Mouse (Mus musculus) forebrain, embryonic 13.5 days (tissue): ENCODE results near the gene Rpl35a. TPM values are rescaled to one million over a fixed set of nuclear protein-coding genes. Genes with fewer than 3 reads are reported as not detected.
"Not testable (repeated sequence)": the region's sequence is repeated elsewhere in the genome, so short reads cannot be mapped to it uniquely, and the experiment has no call there.

Source experiments
- ATAC-seq: fragments of 200-750 bp; cut with Nextera tagmentation; 2 replicates; pipeline ENCODE4 v1.8.0; 2017
- H3K27ac ChIP-seq: fragments of 300-500 bp; sonication (generic); 2 replicates; pipeline ENCODE4 v1.5.1; 2015; ENCODE audit warnings: inconsistent platforms, mild to moderate bottlenecking, moderate library complexity
- H3K27me3 ChIP-seq: fragments of 300-500 bp; sonication (generic); 2 replicates; pipeline ENCODE4 v1.6.1; 2015; ENCODE audit warnings: mild to moderate bottlenecking, inconsistent platforms
- H3K36me3 ChIP-seq: fragments of 300-500 bp; sonication (generic); 2 replicates; pipeline ENCODE4 v1.6.1; 2015; ENCODE audit warnings: mild to moderate bottlenecking, inconsistent platforms; ENCODE audit not compliant: poor library complexity, severe bottlenecking
- H3K4me1 ChIP-seq: fragments of 300-500 bp; sonication (generic); 2 replicates; pipeline ENCODE4 v1.6.1; 2015; ENCODE audit warnings: inconsistent platforms
- H3K4me2 ChIP-seq: fragments of 300-500 bp; sonication (generic); 2 replicates; pipeline ENCODE4 v1.6.1; 2015; ENCODE audit warnings: inconsistent platforms, mild to moderate bottlenecking, moderate library complexity
- H3K4me3 ChIP-seq: fragments of 300-500 bp; sonication (generic); 2 replicates; pipeline ENCODE4 v1.5.1; 2015; ENCODE audit warnings: mild to moderate bottlenecking, inconsistent platforms
- H3K9ac ChIP-seq: fragments of 300-500 bp; sonication (generic); 2 replicates; pipeline ENCODE4 v1.6.1; 2015; ENCODE audit warnings: mild to moderate bottlenecking, inconsistent platforms
- H3K9me3 ChIP-seq: fragments of 300-500 bp; sonication (generic); replicated peaks from 2 replicates; pipeline ENCODE4 v1.6.1; 2016; ENCODE audit warnings: inconsistent platforms
- WGBS: fragments of 180-500 bp; shearing (Covaris S2); methylation state at CpG from one replicate; pipeline ENCODE4 v1.1.7; 2015; 5-methylcytosine and 5-hydroxymethylcytosine counted together
- polyA plus RNA-seq: library from polyadenylated mRNA; unstranded; fragments of >200 nt; fragmentation: Nextera tagmentation; extraction: Ambion mirVana; gene quantifications from 2 replicates; pipeline ENCODE4 v1.2.1, GENCODE M21; 2015

Rpl35a gene
- polyA plus RNA-seq, 1 experiment from 2014 or later, result 784 TPM

GRCm38 (mm10) chr16:33058656-33059055 lies 2.4 kb downstream of the Rpl35a start:
- WGBS, result 93% methylated on average over 9 of the region's 9 CpGs
- Histone ChIP-seq H3K4me1 (peaks cover 43% of the 10 kb centered on the region), H3K4me3 (peak overlapping the region; percentile 93; the same call in 1 of the 2 replicates), H3K36me3 (peaks cover 34% of the 10 kb centered on the region), H3K4me2 (peak overlapping the region; percentile 10; the same call in 1 of the 2 replicates)
- H3K27ac ChIP-seq, H3K9me3 ChIP-seq, H3K9ac ChIP-seq, H3K27me3 ChIP-seq, ATAC-seq: not testable (repeated sequence)

- H3K9me3 ChIP-seq, result no peaks in the 10 kb centered on the region
- WGBS, result 87% methylated on average over 1 of the region's 1 CpGs
- H3K27me3 ChIP-seq, result no peaks in the 10 kb centered on the region
- H3K36me3 ChIP-seq, result peaks cover 34% of the 10 kb centered on the region
- no peak overlapping the region for H3K27ac ChIP-seq
- H3K4me1 ChIP-seq, result peaks cover 52% of the 10 kb centered on the region
- ATAC-seq, result no peak
- no peak overlapping the region for H3K9ac ChIP-seq
- H3K4me2 ChIP-seq, result no peak overlapping the region
- H3K4me3 ChIP-seq, result no peak overlapping the region
Measured at GRCm38 (mm10) chr16:33059471-33059870, 3.2 kb downstream of the Rpl35a start.

GRCm38 (mm10) chr16:33060926-33061325 lies 4.7 kb downstream of the Rpl35a start:
- H3K4me3 ChIP-seq, result no peak overlapping the region
- peaks cover 34% of the 10 kb centered on the region for H3K36me3 ChIP-seq
- H3K4me2 ChIP-seq, result no peak overlapping the region
- H3K27ac ChIP-seq, result no peak overlapping the region
- H3K9ac ChIP-seq, result no peak overlapping the region
- no peaks in the 10 kb centered on the region for H3K9me3 ChIP-seq
- WGBS, result 71% methylated on average over 2 of the region's 2 CpGs
- ATAC-seq, result no peak
- H3K27me3 ChIP-seq, result no peaks in the 10 kb centered on the region
- peaks cover 50% of the 10 kb centered on the region for H3K4me1 ChIP-seq

DNA sequence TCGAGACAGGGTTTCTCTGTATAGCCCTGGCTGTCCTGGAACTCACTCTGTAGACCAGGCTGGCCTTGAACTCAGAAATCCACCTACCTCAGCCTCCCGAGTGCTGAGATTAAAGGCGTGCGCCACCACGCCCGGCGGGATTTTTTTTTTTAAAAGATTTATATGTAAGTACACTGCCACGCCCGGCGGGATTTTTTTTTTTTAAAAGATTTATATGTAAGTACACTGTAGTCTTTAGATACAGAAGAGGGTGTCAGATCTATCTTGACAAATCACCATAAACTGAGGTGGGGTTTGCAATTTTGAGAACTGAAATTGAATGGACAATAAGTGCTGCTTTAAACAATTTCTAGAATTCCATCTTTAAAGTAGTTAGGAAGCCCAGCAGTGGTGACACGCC lies 5.1 kb downstream of the Rpl35a start:
- Histone ChIP-seq H3K27me3 (no peaks in the 10 kb centered on the region), H3K4me2 (peak overlapping the region; percentile 84), H3K9ac (no peak overlapping the region), H3K36me3 (peaks cover 36% of the 10 kb centered on the region), H3K4me3 (peak overlapping the region; percentile 78; the same call in 1 of the 2 replicates), H3K27ac (0 out of 2 replicates have a peak overlapping the region, but pooled peaks have one; percentile 82), H3K9me3 (no peaks in the 10 kb centered on the region), H3K4me1 (peaks cover 50% of the 10 kb centered on the region)
- 50% methylated on average over 11 of the region's 11 CpGs for WGBS
- ATAC-seq, result no peak

- H3K4me1 ChIP-seq, result peaks cover 48% of the 10 kb centered on the region
- H3K4me2 ChIP-seq, result peak within 1 kb of the TSS; percentile 84
- peak; percentile 98 for ATAC-seq
- WGBS, result under 1% methylated on average over 62 of the region's 64 CpGs
- peak within 1 kb of the TSS; percentile 85 for H3K9ac ChIP-seq
- H3K9me3 ChIP-seq, result no peaks in the 10 kb centered on the region
- H3K36me3 ChIP-seq, result peaks cover 43% of the 10 kb centered on the region
- peak within 1 kb of the TSS; percentile 82 for H3K27ac ChIP-seq
- peak within 1 kb of the TSS; percentile 78 for H3K4me3 ChIP-seq
- H3K27me3 ChIP-seq, result no peaks in the 10 kb centered on the region
Measured at GRCm38 (mm10) chr16:33062024-33062681, 5.9 kb downstream of the Rpl35a start, which contains the start of gene Lmln. Lmln (plus strand) TSS chr16:33062521.

- peak overlapping the region; percentile 78 for H3K4me3 ChIP-seq
- peak overlapping the region; percentile 84 for H3K4me2 ChIP-seq
- H3K4me1 ChIP-seq, result peaks cover 43% of the 10 kb centered on the region
- H3K36me3 ChIP-seq, result peaks cover 43% of the 10 kb centered on the region
- no peaks in the 10 kb centered on the region for H3K9me3 ChIP-seq
- no peak; the same call in 1 of the 2 replicates for ATAC-seq
- peak overlapping the region; percentile 85 for H3K9ac ChIP-seq
- WGBS, result under 1% methylated on average over 23 of the region's 35 CpGs
- H3K27ac ChIP-seq, result peak overlapping the region; percentile 82
- H3K27me3 ChIP-seq, result no peaks in the 10 kb centered on the region
Measured at GRCm38 (mm10) chr16:33062682-33063131, 6.5 kb downstream of the Rpl35a start.

DNA sequence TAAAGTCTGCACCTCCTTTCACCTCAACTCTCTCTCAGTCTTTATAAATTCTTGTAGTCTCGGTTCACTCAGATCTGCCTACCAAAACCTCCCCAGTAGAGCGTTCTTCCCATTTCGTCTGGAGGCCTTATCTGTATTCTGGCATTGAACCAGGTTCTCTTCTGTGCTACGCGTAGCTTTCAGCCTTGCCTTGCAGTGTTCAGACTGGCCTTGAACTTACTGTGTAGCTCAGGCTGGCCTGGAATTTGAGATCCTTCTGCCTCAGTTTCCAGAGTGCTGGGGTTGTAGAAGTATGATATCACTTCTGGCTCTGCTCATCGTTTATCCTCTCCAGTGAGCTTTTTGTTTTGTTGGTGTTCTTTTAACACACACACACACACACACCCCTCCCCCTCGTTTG lies 7.0 kb downstream of the Rpl35a start:
- Histone ChIP-seq H3K27ac (no peak overlapping the region), H3K4me2 (peak overlapping the region; percentile 84), H3K27me3 (no peaks in the 10 kb centered on the region), H3K9ac (peak overlapping the region; percentile 85), H3K4me1 (peaks cover 38% of the 10 kb centered on the region), H3K4me3 (peak overlapping the region; percentile 78), H3K9me3 (no peaks in the 10 kb centered on the region), H3K36me3 (peaks cover 39% of the 10 kb centered on the region)
- ATAC-seq, result no peak
- WGBS, result 6% methylated on average over 7 of the region's 7 CpGs

GRCm38 (mm10) chr16:33064636-33065035 lies 8.4 kb downstream of the Rpl35a start:
- Histone ChIP-seq H3K4me3 (no peak overlapping the region), H3K4me1 (peaks cover 25% of the 10 kb centered on the region)
- 74% methylated on average over 9 of the region's 9 CpGs for WGBS

DNA sequence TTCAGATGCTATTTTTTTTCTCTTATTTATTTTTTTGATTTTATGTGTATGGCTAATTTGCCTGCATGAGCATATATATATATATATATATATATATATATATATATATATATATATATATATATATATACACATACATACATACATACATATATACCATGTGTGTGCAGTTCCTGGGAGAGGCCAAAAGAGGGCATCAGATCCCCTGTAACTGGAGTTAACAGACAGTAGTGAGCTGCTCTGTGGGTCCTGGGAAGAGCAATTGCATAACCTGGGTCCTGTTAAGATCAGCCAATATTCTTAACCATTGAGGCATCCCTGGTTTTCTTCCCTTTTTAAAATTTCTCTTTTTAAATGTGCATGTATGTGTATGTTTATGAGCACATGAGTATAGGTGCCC lies 14.7 kb downstream of the Rpl35a start:
- Histone ChIP-seq H3K27ac (no peak overlapping the region), H3K4me2 (no peak overlapping the region), H3K9ac (no peak overlapping the region), H3K36me3 (peaks cover 59% of the 10 kb centered on the region), H3K27me3 (no peaks in the 10 kb centered on the region), H3K4me3 (no peak overlapping the region), H3K4me1 (no peaks in the 10 kb centered on the region), H3K9me3 (no peaks in the 10 kb centered on the region)
- no peak for ATAC-seq

More at GRCm38 (mm10) chr16:33064636-33065035, 8.4 kb downstream of the Rpl35a start:
- peaks cover 33% of the 10 kb centered on the region for H3K36me3 ChIP-seq
- H3K27me3 ChIP-seq, result no peaks in the 10 kb centered on the region
- no peak overlapping the region for H3K4me2 ChIP-seq
- no peaks in the 10 kb centered on the region for H3K9me3 ChIP-seq
- H3K27ac ChIP-seq, result no peak overlapping the region
- no peak for ATAC-seq
- H3K9ac ChIP-seq, result no peak overlapping the region

DNA sequence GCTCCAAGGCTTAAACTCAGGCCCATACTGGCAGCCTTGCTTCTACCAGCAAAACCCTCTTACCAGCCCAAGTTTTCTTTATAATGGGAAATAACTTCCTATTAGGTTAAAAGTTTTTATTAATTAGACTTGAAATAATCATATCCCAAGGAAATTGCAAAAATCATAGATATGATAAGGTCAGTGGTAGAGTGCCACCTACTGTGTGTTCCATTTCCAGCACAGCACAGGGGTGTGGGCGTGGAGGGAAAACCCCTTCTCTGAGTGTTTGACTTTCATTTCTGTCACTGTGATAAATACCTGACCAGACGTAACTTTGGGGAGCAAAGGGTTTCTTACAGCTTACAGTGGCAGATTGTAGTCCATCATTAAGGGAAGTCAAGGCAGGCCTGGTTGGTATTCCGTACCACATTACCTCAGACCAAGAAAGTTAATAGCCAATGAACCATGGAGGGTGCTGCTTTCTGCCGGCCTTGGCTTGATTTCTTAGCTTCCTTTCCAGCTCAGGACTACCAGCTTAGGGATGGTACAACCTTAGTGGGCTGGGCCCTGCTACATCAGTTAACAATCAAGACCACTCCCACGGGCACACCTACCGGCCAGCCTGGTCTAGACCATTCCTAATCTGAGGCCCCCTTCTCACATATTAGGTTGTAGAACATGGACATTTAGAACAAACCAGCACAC lies 16.8 kb downstream of the Rpl35a start:
- H3K9me3 ChIP-seq, result no peaks in the 10 kb centered on the region
- 86% methylated on average over 6 of the region's 6 CpGs for WGBS
- no peak overlapping the region for H3K9ac ChIP-seq
- H3K4me1 ChIP-seq, result no peaks in the 10 kb centered on the region
- H3K27me3 ChIP-seq, result no peaks in the 10 kb centered on the region
- H3K4me2 ChIP-seq, result no peak overlapping the region
- no peak for ATAC-seq
- H3K27ac ChIP-seq, result no peak overlapping the region
- H3K4me3 ChIP-seq, result no peak overlapping the region
- peaks cover 56% of the 10 kb centered on the region for H3K36me3 ChIP-seq

DNA sequence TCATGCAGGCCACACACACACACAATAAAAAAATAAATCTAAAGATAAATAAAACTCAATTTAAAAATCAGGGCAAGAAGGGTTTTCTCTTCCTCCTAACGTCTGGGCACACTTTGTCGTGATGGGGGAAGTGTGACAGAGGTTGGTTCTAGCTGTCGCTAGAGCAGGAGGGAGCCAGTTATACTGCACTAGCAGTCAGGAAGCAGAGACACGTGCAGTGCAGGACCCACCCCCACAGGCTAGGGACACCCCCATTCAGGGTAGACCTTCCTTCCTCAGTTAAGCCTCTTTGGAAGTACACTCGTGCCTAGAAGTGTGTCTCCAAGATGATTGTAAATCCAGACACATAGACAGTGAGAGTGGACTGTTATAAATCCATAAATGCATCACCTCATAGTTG lies 18.7 kb downstream of the Rpl35a start:
- no peaks in the 10 kb centered on the region for H3K4me1 ChIP-seq
- ATAC-seq, result no peak
- H3K9me3 ChIP-seq, result no peaks in the 10 kb centered on the region
- H3K4me3 ChIP-seq, result no peak overlapping the region
- WGBS, result 85% methylated on average over 5 of the region's 5 CpGs
- no peaks in the 10 kb centered on the region for H3K27me3 ChIP-seq
- H3K27ac ChIP-seq, result no peak overlapping the region
- no peak overlapping the region for H3K9ac ChIP-seq
- no peak overlapping the region for H3K4me2 ChIP-seq
- H3K36me3 ChIP-seq, result peaks cover 52% of the 10 kb centered on the region

- WGBS, result 84% methylated on average over 6 of the region's 6 CpGs
- no peak overlapping the region for H3K4me3 ChIP-seq
Measured at GRCm38 (mm10) chr16:33076078-33076477, 19.8 kb downstream of the Rpl35a start.

More at GRCm38 (mm10) chr16:33076078-33076477, 19.8 kb downstream of the Rpl35a start:
- H3K36me3 ChIP-seq, result peaks cover 43% of the 10 kb centered on the region
- no peaks in the 10 kb centered on the region for H3K4me1 ChIP-seq
- no peaks in the 10 kb centered on the region for H3K9me3 ChIP-seq
- H3K27ac ChIP-seq, result no peak overlapping the region
- H3K9ac ChIP-seq, result no peak overlapping the region
- H3K27me3 ChIP-seq, result no peaks in the 10 kb centered on the region
- H3K4me2 ChIP-seq, result no peak overlapping the region
- ATAC-seq, result no peak
